Mouse (Mus musculus) heart, postnatal 0 days (tissue): ENCODE results near the gene Slc25a19.

Experiments used
- CTCF ChIP-seq: IDR thresholded peaks from 2 replicates; pipeline ENCODE4 v1.5.1; 2016; ENCODE audit warnings: antibody characterized with exemption, control low read depth, low read depth
- EP300 ChIP-seq: IDR thresholded peaks from 2 replicates; pipeline ENCODE4 v1.6.1; 2016; ENCODE audit warnings: antibody characterized with exemption, low read depth

DNA sequence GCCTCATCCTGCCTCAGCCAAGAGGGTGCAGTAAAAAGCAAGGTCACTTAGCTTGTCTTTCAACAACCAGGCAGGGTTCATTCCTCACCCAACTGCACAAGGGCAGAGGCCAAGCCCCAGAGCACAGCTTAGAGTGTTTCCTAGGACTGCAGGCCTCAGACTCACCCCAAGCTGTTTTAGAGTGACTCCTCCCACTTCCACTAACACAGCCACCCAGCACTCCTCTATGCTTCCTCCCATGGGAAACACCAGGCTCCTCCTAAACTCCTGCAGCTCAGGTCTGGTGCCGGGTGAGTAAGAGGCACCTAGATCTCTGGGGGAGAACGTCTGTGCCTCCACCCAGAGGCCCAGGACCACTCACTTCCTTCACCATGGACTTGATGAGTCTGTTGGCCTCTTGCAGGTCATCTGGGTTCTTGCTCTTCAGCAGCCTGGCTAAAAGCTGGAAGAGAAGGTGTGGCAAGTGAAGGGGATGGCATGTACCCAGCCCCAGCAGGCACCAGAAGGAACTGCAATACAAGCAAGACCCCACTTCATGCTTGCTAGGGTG lies 37.5 kb downstream of the Slc25a19 start:
- TF ChIP-seq EP300 (no peak), CTCF (no peak)
